Mouse (Mus musculus) left cerebral cortex, adult 9 months (tissue): Measurements from ENCODE around the gene Pdf.
"Not testable (repeated sequence)": the region's sequence is repeated elsewhere in the genome, so short reads cannot be mapped to it uniquely, and the experiment has no call there.

ENCODE experiments used
- DNase-seq, 2 experiments: peaks; one replicate each; pipeline ENCODE4 v3.0.0; 2022; ENCODE audit warnings: low spot score in 2 of 2

Pdf gene

DNA sequence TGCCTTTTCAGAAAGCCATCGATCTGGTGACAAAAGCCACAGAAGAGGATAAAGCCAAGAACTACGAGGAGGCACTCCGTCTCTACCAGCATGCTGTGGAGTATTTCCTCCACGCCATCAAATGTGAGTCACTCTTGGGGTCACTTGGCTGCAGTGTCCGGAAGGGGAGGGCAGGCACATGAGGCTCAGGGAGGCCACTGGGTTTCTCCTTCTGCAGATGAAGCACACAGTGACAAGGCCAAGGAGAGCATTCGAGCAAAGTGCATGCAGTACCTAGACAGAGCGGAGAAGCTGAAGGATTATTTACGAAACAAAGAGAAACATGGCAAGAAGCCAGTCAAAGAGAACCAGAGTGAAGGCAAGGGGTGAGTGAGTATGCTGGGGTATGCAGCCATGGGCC lies 11.8 kb downstream of the Pdf start:
- no peak for DNase-seq

DNA sequence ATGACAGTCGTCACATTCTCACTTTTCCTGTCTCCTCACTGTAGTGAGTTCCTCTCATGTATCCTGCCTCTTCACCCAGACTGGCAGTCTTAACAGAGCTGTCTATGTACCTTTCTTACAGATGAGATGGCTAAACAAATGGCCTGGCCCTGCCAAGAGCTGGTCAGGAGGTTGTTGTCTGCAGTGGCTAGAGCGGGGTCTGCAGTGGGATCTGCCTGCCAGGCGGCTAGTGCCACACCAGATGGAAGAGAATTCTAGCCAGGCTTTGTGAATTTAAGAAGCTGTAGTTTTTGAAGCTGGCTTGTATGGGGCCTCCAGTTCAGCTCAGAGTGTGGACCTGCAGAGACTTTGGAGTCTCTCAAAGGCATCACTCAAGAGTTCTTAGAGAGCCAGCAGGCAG lies 12.8 kb downstream of the Pdf start:
- no peak for DNase-seq

DNA sequence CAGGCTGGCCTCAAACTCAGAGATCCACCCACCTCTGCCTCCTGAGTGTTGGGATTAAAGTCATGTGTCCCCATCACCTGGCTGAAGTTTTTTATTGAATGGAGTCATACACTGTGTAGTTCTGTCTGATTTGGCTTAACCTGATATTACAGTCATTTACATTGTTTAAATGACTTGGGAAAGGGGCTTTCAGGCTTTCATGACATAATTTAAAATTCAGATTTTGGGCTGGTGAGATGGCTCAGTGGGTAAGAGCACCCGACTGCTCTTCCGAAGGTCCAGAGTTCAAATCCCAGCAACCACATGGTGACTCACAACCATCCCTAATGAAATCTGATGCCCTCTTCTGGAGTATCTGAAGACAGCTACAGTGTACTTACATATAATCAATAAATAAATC lies 14.8 kb downstream of the Pdf start:
- DNase-seq: not testable (repeated sequence)

GRCm38 (mm10) chr8:107031577-107032090 lies 16.8 kb downstream of the Pdf start:
- no peak for DNase-seq

DNA sequence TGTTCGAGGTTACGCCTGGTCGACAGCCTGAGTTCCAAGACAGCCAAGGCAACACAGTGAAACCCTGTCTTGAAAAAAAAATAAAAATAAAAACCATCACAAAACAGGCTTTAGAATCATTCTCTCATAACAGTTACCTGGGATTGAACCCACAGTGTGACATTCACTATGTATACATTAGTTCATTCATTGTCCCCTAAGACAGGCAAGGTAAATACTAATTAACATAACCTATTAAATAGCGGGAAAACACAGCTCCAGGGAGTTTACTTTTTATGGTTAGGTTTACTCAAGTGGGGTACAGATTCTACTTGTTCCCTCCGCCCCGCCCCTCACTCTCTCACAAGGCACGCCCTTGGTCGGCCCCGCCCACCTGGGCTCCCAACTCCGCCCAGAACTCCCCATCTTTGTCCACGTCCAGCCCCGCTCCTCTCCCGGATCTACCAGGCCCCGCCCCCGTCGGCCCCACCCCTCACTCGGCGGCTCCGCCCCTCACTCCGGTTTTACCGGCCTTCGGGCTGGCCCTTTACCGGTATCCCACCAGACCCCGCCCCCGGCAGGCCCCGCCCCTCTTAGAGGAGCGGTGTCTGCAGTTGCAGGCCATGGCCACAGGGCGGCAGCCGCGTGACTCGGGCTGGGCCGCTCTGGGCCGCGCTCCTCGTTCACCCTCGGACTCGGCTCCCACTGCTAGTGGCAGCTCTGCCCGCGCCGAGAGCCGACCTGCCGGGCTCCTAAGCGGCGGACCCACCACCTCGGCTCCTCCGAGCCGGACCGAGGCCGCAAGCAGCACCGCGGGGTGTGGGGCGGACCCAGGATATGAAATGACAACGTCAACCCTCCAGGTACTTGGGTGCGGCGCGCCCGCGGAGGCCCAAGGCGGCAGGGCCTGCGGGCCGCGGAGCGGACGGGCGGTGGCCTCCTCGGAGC lies 17.5 kb downstream of the Pdf start, which contains the start of gene Vps4a:
Gene Vps4a, plus strand, starts transcription at position 573 of the 927 bp plus-strand sequence.
- DNase-seq: peak; percentile 88 to 97

DNA sequence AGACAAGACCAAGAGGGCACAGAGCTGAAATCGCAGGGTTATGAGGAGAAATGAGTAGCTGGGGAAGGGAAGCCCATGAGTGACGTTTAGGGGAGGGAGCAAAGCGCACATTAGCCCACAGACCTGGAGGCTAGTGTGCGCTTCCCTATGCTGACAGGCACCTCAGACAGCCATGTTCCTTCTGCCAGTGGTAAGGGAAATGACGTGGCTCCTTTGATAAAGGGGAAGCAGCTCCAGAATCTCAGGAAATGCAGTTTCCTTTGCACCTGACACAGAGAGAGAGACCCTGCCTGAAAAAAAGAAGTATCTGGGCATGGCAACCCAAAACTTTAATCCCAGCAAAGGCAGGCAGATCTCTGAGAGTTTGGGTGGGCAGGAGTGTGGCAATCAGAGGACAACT lies 18.4 kb downstream of the Pdf start:
- DNase-seq: no peak

- DNase-seq: no peak
These were observed 19.1 kb downstream of the Pdf start for GRCm38 (mm10) chr8:107029310-107029709.

- DNase-seq: no peak
These were observed 24.9 kb downstream of the Pdf start for GRCm38 (mm10) chr8:107023479-107023878.

DNA sequence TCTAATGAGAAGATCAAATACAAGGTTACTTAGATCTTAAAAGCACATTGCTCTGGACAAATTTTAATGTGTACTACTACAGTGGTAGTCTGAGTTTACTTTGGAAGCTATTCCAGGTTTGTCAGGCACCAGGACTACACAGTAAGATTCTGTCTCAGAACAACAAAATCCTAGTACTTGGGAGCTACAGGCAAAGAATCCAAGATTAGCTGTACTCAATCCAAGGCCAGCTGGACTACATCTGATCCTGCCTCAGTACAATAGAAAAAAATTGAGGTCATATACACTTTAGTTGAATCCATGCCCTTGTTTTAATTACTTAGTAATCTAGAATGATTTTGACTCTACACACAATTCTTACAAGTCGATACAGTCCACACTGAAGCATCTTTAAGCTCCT lies 33.5 kb downstream of the Pdf start:
- DNase-seq: no peak

DNA sequence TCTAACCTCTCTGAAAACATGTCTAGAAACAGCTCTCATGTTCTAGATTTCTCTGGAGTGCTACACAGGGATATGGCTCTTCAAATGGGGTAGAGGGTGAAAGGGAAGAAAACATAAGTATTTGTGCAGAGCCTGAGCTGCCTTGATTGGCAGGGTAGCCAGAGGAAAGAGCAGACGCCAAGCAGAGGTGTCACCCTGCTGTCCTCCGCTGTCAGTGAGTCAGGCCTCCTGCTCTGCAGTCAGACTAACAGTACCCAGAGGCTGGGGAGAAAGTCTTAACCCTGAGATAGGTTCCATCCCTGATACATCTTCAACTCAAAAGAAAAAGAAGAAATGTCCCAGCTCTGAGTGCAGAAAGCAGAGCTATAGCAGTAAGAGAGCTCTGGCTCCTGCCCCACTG lies 35.7 kb downstream of the Pdf start:
- no peak for DNase-seq

DNA sequence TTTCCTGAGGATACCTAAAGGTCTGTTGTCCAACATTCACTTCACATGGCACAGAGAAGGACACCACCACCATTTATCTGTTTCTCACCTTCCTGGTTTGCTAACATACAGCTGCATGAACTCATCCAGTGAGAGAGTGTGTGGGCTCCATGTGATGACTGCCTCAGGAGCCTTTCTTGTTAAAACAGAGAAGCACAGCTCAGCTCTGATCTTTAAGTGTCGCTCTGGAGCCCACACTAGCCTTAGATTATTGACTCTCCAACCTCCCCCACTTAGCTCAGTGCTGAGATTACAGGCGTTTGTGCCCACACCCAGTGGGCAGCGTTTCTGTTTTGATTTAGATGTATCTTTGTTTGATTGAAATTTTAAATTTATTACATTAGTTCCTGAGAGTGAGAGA lies 40.6 kb downstream of the Pdf start:
- peak in 1 of 2 experiments; percentile 32 for DNase-seq

DNA sequence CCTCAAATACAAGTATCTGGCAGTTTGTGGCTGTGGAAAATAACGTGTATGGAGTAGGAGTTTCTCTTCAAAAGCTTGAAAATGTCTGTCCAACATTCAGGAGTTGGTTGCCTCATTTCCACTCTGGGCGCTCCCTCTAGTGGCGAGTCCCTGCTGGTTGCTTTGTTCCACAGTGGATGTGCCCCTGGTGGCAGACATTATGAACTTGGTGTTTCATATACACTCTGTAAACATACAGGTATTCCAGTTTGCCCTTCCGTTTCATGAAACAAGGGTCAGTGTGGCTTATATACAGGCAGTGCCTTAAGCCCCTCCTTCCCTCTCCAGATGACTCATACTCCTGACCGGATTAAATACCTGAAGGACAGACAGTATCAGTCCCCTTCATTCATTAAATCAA lies 45.9 kb downstream of the Pdf start:
- peak; percentile 38 to 93 for DNase-seq

DNA sequence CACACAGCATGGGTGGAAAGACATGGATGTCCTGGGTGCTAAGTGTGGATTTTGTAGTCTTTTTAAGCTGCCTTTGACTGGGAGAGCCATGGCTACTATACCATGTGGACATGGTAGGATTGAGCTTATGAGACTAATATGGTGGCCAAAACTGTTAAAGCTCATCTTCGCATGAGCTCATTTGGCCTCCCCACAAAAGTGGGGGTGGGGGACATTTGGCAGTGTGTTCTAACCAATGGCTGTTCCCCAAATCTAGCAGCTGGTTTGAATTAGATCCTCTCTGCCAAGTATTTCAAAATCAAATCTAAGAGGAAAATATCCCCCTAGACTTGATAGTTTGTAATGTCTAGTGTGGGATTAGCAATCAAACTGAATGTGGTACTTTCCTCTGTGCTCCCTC lies 49.3 kb downstream of the Pdf start:
- no peak for DNase-seq

DNA sequence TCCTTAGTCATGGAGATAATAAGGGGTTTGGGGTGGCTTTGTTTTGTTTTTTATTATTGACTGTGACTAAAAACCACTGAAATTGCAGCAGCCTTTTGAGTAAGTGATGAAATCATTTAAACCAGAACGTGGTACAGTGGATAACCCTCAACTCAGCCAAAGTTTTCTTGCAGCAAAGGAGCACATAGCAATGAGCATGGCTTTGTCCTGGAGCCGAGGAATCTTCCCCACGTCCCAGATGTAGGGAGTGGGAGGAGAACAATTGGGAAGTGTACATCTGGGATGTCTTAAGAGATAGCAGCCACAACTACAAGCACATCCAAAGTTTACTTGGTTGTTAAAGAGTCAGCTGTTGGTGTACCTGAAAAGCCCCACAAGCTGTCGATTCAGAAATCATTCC lies 51.0 kb downstream of the Pdf start:
- no peak for DNase-seq

DNA sequence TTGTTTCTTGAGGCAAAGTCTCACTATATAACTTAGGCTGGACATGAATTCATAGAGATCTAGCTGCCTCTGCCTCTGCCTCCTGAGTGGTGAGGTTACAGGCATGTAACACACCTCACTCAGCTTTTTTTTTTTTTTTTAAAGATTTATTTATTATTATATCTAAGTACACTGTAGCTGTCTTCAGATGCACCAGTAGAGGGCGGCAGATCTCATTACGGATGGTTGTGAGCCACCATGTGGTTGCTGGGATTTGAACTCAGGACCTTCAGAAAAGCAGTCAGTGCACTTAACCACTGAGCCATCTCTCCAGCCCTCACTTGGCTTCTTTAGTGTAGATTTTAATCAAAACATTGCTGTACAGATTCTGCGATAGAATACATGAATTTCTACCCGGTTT lies 52.1 kb downstream of the Pdf start:
- DNase-seq: not testable (repeated sequence)
